Mouse (Mus musculus): ENCODE measurements around the gene Fbxl17. TPM values are rescaled to one million over a fixed set of nuclear protein-coding genes. Genes with fewer than 3 reads are reported as not detected.

The Fbxl17 gene
- polyA plus RNA-seq, 1 experiment from 2014 or later: 6.1 TPM

GRCm38 (mm10) chr17:63262674-63263073 lies 237.1 kb downstream of the Fbxl17 start:
- no peak for ATAC-seq (ENCODE audit: borderline replicate concordance, extremely low read depth, low FRiP score, low TSS enrichment)
- Histone ChIP-seq H3K9me3 (no peaks in the 10 kb centered on the region), H3K27ac (no peak overlapping the region), H3K4me1 (no peaks in the 10 kb centered on the region), H3K4me2 (no peak overlapping the region), H3K36me3 (no peaks in the 10 kb centered on the region), H3K27me3 (no peaks in the 10 kb centered on the region), H3K4me3 (no peak overlapping the region), H3K9ac (no peak overlapping the region)
- WGBS: 94% methylated on average over 5 of the region's 5 CpGs

DNA sequence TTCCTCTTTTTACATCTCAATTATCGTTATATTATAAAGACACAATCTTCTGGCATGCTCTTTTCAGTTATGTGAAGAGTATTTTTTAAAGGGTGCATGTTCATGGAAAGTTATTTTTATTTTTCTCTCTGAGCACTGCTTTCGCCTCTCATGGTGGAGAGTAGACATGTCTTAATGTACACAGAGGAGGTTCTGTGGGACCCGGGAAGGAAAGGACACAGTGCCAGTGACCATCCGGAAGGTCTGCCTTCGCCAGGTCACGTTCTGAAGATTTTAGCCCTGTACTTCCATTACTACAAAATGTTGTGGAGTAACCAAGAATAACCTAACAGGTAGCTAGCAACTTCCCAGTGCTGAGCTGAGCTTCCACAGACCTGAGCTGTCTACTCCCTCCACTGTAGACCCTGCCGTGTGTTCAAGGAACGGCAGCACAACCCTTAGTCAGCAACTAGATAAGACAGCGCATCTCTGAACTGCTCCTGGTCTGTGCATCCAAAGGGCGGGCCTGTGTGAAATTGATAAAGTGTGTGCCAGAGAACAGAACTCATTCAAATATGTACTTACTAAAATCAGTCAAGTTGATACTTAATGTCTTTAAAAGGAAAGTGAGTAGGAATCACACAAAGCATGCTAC lies 238.2 kb downstream of the Fbxl17 start:
- H3K27ac ChIP-seq: no peak overlapping the region
- H3K4me3 ChIP-seq: no peak overlapping the region
- no peak overlapping the region for H3K9ac ChIP-seq
- WGBS: 80% methylated on average over 10 of the region's 10 CpGs
- no peak overlapping the region for H3K4me2 ChIP-seq
- peak; percentile 72; the same call in 1 of the 2 replicates for ATAC-seq (ENCODE audit: borderline replicate concordance, extremely low read depth, low FRiP score, low TSS enrichment)
- no peaks in the 10 kb centered on the region for H3K27me3 ChIP-seq
- H3K4me1 ChIP-seq: no peaks in the 10 kb centered on the region
- H3K9me3 ChIP-seq: no peaks in the 10 kb centered on the region
- no peaks in the 10 kb centered on the region for H3K36me3 ChIP-seq

GRCm38 (mm10) chr17:63259091-63259490 lies 240.7 kb downstream of the Fbxl17 start:
- Histone ChIP-seq H3K4me2 (no peak overlapping the region), H3K4me3 (no peak overlapping the region), H3K9ac (no peak overlapping the region), H3K27me3 (no peaks in the 10 kb centered on the region), H3K36me3 (no peaks in the 10 kb centered on the region), H3K4me1 (no peaks in the 10 kb centered on the region), H3K9me3 (no peaks in the 10 kb centered on the region), H3K27ac (no peak overlapping the region)
- 77% methylated on average over 3 of the region's 3 CpGs for WGBS
- ATAC-seq (ENCODE audit: borderline replicate concordance, extremely low read depth, low FRiP score, low TSS enrichment): no peak

DNA sequence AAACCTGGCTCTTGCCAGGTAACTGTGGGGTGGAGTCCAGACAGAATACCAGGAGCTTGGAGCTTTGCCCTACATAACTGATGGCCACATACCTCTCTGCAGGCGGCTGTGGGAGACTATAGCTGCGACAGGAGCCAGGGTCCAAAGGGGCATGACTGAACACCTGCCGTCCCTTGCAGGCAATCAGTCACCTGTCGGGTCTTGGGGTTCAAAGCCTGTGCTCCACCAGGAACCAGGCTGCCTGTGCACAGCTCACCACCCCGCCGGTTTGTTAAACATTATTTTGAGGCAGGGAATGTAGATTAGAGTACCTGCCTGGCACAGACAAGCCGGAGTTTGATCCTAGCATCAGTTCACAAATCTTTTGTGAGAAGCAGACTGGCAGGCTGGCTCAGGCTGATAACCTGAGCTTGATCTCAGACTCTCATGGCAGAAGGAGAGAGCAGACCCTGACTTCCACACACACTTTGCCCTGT lies 253.6 kb downstream of the Fbxl17 start:
- Histone ChIP-seq H3K27me3 (no peaks in the 10 kb centered on the region), H3K27ac (no peak overlapping the region), H3K4me2 (no peak overlapping the region), H3K4me3 (no peak overlapping the region), H3K9me3 (no peaks in the 10 kb centered on the region), H3K4me1 (no peaks in the 10 kb centered on the region), H3K36me3 (no peaks in the 10 kb centered on the region), H3K9ac (no peak overlapping the region)
- ATAC-seq (ENCODE audit: borderline replicate concordance, extremely low read depth, low FRiP score, low TSS enrichment): no peak
- 42% methylated on average over 7 of the region's 7 CpGs for WGBS

GRCm38 (mm10) chr17:63245472-63245871 lies 254.3 kb downstream of the Fbxl17 start:
- 0 out of 2 replicates have a peak, but pooled peaks have one; percentile 42 for ATAC-seq (ENCODE audit: borderline replicate concordance, extremely low read depth, low FRiP score, low TSS enrichment)
- no peak overlapping the region for H3K4me2 ChIP-seq
- H3K27ac ChIP-seq: no peak overlapping the region
- no peaks in the 10 kb centered on the region for H3K9me3 ChIP-seq
- 95% methylated on average over 9 of the region's 9 CpGs for WGBS
- H3K4me1 ChIP-seq: no peaks in the 10 kb centered on the region
- no peaks in the 10 kb centered on the region for H3K36me3 ChIP-seq
- H3K9ac ChIP-seq: no peak overlapping the region
- H3K4me3 ChIP-seq: no peak overlapping the region
- no peaks in the 10 kb centered on the region for H3K27me3 ChIP-seq

DNA sequence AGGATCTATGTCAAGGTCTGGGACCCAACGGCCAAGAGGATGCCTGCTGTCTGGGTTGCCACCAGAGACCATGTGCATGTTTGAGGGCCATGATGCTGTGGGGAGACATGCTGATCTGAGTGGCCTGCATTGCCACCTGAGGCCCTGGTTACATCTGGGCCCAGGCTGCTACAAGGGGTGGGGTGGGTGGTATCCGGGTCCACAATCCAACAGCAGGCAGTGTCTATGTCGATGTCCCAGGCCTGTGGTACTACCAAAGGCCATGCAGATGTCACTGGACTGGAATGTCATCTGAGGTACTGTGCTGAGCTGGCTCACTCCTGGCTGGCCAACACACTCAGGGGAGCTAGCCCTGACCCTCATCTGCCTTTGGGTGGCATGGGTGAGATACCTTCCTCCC lies 257.1 kb downstream of the Fbxl17 start:
- Histone ChIP-seq H3K4me1 (no peaks in the 10 kb centered on the region), H3K36me3 (no peaks in the 10 kb centered on the region), H3K9me3 (no peaks in the 10 kb centered on the region), H3K27ac (no peak overlapping the region), H3K4me3 (no peak overlapping the region), H3K27me3 (no peaks in the 10 kb centered on the region), H3K4me2 (no peak overlapping the region), H3K9ac (no peak overlapping the region)
- 93% methylated on average over 3 of the region's 3 CpGs for WGBS
- ATAC-seq (ENCODE audit: borderline replicate concordance, extremely low read depth, low FRiP score, low TSS enrichment): no peak; the same call in 1 of the 2 replicates

DNA sequence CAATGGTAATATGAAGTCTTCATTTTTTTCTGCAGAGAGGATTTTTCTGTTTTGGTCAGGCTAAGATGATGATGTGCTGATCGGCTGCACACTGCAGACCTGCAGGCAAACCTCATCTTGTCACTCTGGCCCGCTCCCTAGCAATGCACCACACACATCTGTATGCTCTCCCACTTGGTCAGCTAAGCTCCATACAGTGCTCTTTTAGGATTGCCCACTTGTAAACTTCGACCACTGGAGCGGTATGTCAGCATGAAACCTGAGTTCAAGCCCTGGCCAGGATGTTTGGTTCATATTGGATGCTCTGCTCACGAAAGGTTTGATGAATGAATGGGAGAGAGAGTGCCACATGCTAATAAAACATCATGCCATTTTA lies 259.1 kb downstream of the Fbxl17 start:
- no peaks in the 10 kb centered on the region for H3K36me3 ChIP-seq
- H3K4me3 ChIP-seq: no peak overlapping the region
- H3K27ac ChIP-seq: no peak overlapping the region
- no peak overlapping the region for H3K4me2 ChIP-seq
- ATAC-seq (ENCODE audit: borderline replicate concordance, extremely low read depth, low FRiP score, low TSS enrichment): no peak
- H3K27me3 ChIP-seq: no peaks in the 10 kb centered on the region
- WGBS: 78% methylated on average over 5 of the region's 5 CpGs
- no peak overlapping the region for H3K9ac ChIP-seq
- no peaks in the 10 kb centered on the region for H3K9me3 ChIP-seq
- H3K4me1 ChIP-seq: no peaks in the 10 kb centered on the region

GRCm38 (mm10) chr17:63240021-63240730 lies 259.6 kb downstream of the Fbxl17 start:
- H3K27ac ChIP-seq: no peak overlapping the region
- H3K4me3 ChIP-seq: no peak overlapping the region
- H3K4me1 ChIP-seq: no peaks in the 10 kb centered on the region
- no peaks in the 10 kb centered on the region for H3K9me3 ChIP-seq
- WGBS: 47% methylated on average over 9 of the region's 9 CpGs
- no peak; the same call in 1 of the 2 replicates for ATAC-seq (ENCODE audit: borderline replicate concordance, extremely low read depth, low FRiP score, low TSS enrichment)
- H3K36me3 ChIP-seq: no peaks in the 10 kb centered on the region
- H3K4me2 ChIP-seq: no peak overlapping the region
- H3K27me3 ChIP-seq: no peaks in the 10 kb centered on the region
- no peak overlapping the region for H3K9ac ChIP-seq

- H3K4me1 ChIP-seq: no peaks in the 10 kb centered on the region
- H3K27me3 ChIP-seq: no peaks in the 10 kb centered on the region
- H3K4me2 ChIP-seq: no peak overlapping the region
- no peak overlapping the region for H3K9ac ChIP-seq
- H3K4me3 ChIP-seq: no peak overlapping the region
- no peak for ATAC-seq (ENCODE audit: borderline replicate concordance, extremely low read depth, low FRiP score, low TSS enrichment)
- H3K36me3 ChIP-seq: no peaks in the 10 kb centered on the region
- no peak overlapping the region for H3K27ac ChIP-seq
- no peaks in the 10 kb centered on the region for H3K9me3 ChIP-seq
Measured at GRCm38 (mm10) chr17:63236846-63237245, 263.0 kb downstream of the Fbxl17 start.

DNA sequence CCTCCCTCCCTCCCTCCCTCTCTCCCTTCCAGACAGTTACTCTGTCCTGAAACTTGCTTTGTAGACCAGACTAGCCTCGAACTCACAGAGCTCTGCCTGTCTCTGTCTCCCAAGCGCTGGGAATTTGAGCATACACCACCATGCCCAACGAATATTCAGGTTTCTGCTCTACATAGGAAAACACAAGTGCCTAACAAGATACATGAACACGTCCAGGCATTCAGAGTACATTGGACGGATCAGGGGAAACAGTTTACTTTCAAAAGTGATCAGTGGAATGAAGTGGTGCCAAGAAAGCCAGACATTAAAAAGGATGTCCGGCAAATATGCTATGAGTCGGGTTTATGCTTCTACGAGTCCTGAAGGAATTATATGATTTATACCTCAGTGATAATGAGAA lies 263.6 kb downstream of the Fbxl17 start:
- WGBS: 60% methylated on average over 8 of the region's 8 CpGs
- ATAC-seq (ENCODE audit: borderline replicate concordance, extremely low read depth, low FRiP score, low TSS enrichment): no peak
- Histone ChIP-seq H3K4me3 (no peak overlapping the region), H3K9ac (no peak overlapping the region), H3K27me3 (no peaks in the 10 kb centered on the region), H3K9me3 (no peaks in the 10 kb centered on the region), H3K36me3 (no peaks in the 10 kb centered on the region), H3K4me2 (no peak overlapping the region), H3K4me1 (no peaks in the 10 kb centered on the region), H3K27ac (no peak overlapping the region)

DNA sequence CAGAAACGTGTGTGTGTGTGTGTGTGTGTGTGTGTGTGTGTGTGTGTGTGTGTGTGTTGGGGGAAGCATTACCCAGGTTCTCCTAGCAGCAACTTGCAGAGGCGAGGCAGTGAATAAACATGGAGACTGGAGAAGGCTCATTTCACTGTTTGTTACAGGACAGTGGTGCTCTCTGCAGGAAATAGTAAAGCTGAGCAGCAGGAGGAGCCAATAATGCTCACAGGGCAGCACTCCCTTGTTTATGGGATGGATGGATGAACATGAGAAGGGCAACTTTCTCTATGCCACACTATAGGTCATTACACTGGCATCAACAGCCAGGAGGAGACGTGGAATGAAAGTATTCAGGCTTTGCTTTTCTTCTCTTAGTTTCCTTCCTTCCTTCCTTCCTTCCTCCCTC lies 264.0 kb downstream of the Fbxl17 start:
- Histone ChIP-seq H3K4me3 (no peak overlapping the region), H3K27ac (no peak overlapping the region), H3K4me2 (no peak overlapping the region), H3K36me3 (no peaks in the 10 kb centered on the region), H3K27me3 (no peaks in the 10 kb centered on the region), H3K9ac (no peak overlapping the region), H3K4me1 (no peaks in the 10 kb centered on the region), H3K9me3 (no peaks in the 10 kb centered on the region)
- 57% methylated on average over 3 of the region's 3 CpGs for WGBS
- no peak for ATAC-seq (ENCODE audit: borderline replicate concordance, extremely low read depth, low FRiP score, low TSS enrichment)

DNA sequence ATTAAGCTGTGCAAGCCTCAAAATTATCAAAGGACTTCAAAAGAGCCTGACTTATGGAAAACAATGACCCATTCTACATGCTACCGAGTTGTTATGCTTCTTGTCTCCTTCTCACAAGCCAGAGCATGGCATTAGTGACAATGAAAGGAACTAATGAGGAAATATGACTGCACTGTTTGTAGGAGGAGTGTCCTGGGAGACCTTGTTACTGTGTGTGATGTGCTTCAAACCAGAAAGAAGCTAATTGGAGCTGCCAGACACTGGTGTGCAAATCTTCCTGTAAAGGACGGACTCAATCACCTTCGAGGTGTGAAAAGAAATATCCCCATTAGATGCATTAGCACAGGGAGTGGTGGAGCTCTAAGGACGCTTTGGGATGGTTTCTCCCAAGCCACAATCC lies 270.7 kb downstream of the Fbxl17 start:
- no peak for ATAC-seq (ENCODE audit: borderline replicate concordance, extremely low read depth, low FRiP score, low TSS enrichment)
- H3K9ac ChIP-seq: no peak overlapping the region
- H3K27me3 ChIP-seq: no peaks in the 10 kb centered on the region
- 65% methylated on average over 4 of the region's 4 CpGs for WGBS
- no peaks in the 10 kb centered on the region; the same call in 1 of the 2 replicates for H3K4me1 ChIP-seq
- no peaks in the 10 kb centered on the region for H3K9me3 ChIP-seq
- no peak overlapping the region for H3K4me3 ChIP-seq
- no peak overlapping the region for H3K27ac ChIP-seq
- H3K36me3 ChIP-seq: no peaks in the 10 kb centered on the region
- no peak overlapping the region for H3K4me2 ChIP-seq
